8 mouse cellular contexts compared by ENCODE assay signal in genomic region chr17:28290262-28290661, GRCm38 (mm10). TPM values are rescaled to one million over a fixed set of nuclear protein-coding genes. Genes with fewer than 3 reads are reported as not detected.
DNase-seq lines count a peak whose midpoint lies in the region; ATAC-seq and TF ChIP-seq lines count a peak whose summit lies in the region.

No protein-coding gene starts in this region.

- no peak for ATAC-seq in forebrain, postnatal 0 days
- no peak for ATAC-seq in forebrain, embryonic 16.5 days
- no peak for ATAC-seq in midbrain, postnatal 0 days (ENCODE audit: low FRiP score)
- ATAC-seq in midbrain, embryonic 13.5 days: no peak

- H3K4me2 ChIP-seq in forebrain, postnatal 0 days (ENCODE audit: low read depth): no peak overlapping the region
- H3K4me2 ChIP-seq in forebrain, embryonic 16.5 days (ENCODE audit: low read length): no peak overlapping the region
- H3K4me2 ChIP-seq in midbrain, postnatal 0 days (ENCODE audit: low read depth, low read length, poor library complexity, severe bottlenecking): no peak overlapping the region
- H3K4me2 ChIP-seq in midbrain, embryonic 13.5 days (replicated peaks): no peak overlapping the region

- H3K27me3 ChIP-seq in forebrain, postnatal 0 days (ENCODE audit: insufficient read depth, low read length): no peaks in the 10 kb centered on the region
- H3K27me3 ChIP-seq in forebrain, embryonic 16.5 days (replicated peaks; ENCODE audit: control insufficient read depth, insufficient read depth, low read length): no peaks in the 10 kb centered on the region
- H3K27me3 ChIP-seq in midbrain, postnatal 0 days (ENCODE audit: insufficient read depth, low read length): no peaks in the 10 kb centered on the region
- no peaks in the 10 kb centered on the region for H3K27me3 ChIP-seq in midbrain, embryonic 13.5 days

- H3K36me3 ChIP-seq in forebrain, postnatal 0 days (ENCODE audit: insufficient read depth): no peaks in the 10 kb centered on the region
- no peaks in the 10 kb centered on the region for H3K36me3 ChIP-seq in forebrain, embryonic 16.5 days (ENCODE audit: control insufficient read depth, insufficient read depth)
- H3K36me3 ChIP-seq in midbrain, postnatal 0 days (ENCODE audit: insufficient read depth, low read length): no peaks in the 10 kb centered on the region
- no peaks in the 10 kb centered on the region for H3K36me3 ChIP-seq in midbrain, embryonic 13.5 days

- H3K27ac ChIP-seq in forebrain, postnatal 0 days (ENCODE audit: low read depth, low read length): no peak overlapping the region
- no peak overlapping the region for H3K27ac ChIP-seq in forebrain, embryonic 16.5 days (ENCODE audit: low read length)
- no peak overlapping the region for H3K27ac ChIP-seq in midbrain, postnatal 0 days (ENCODE audit: low read depth, low read length)
- H3K27ac ChIP-seq in midbrain, embryonic 13.5 days: no peak overlapping the region

- no peaks in the 10 kb centered on the region for H3K4me1 ChIP-seq in forebrain, postnatal 0 days (ENCODE audit: insufficient read depth)
- H3K4me1 ChIP-seq in forebrain, embryonic 16.5 days (replicated peaks; ENCODE audit: control insufficient read depth, insufficient read depth, low read length): no peaks in the 10 kb centered on the region
- no peaks in the 10 kb centered on the region for H3K4me1 ChIP-seq in midbrain, postnatal 0 days (ENCODE audit: insufficient read depth, low read length)
- H3K4me1 ChIP-seq in midbrain, embryonic 13.5 days (replicated peaks): peaks cover 21% of the 10 kb centered on the region

- 73% methylated on average over 3 of the region's 3 CpGs for WGBS in forebrain, postnatal 0 days
- 82% methylated on average over 3 of the region's 3 CpGs for WGBS in forebrain, embryonic 16.5 days
- 65% methylated on average over 3 of the region's 3 CpGs for WGBS in midbrain, postnatal 0 days
- WGBS in midbrain, embryonic 13.5 days: 80% methylated on average over 3 of the region's 3 CpGs

- no peak overlapping the region for H3K4me3 ChIP-seq in forebrain, postnatal 0 days (ENCODE audit: low read depth, low read length)
- H3K4me3 ChIP-seq in forebrain, embryonic 16.5 days (replicated peaks; ENCODE audit: low read length): no peak overlapping the region
- H3K4me3 ChIP-seq in midbrain, postnatal 0 days (ENCODE audit: low read depth, low read length): no peak overlapping the region
- H3K4me3 ChIP-seq in midbrain, embryonic 13.5 days (replicated peaks): no peak overlapping the region

- TF ChIP-seq CTCF in forebrain, postnatal 0 days (IDR thresholded peaks at IDR 0.05; ENCODE audit: low read depth): no peak
- TF ChIP-seq CTCF in midbrain, postnatal 0 days (IDR thresholded peaks at IDR 0.05): no peak

- no peaks in the 10 kb centered on the region for H3K9me3 ChIP-seq in forebrain, postnatal 0 days (ENCODE audit: low read length)
- H3K9me3 ChIP-seq in forebrain, embryonic 16.5 days (ENCODE audit: control insufficient read depth, low read length): no peaks in the 10 kb centered on the region
- no peaks in the 10 kb centered on the region for H3K9me3 ChIP-seq in midbrain, postnatal 0 days (ENCODE audit: low read length)
- no peaks in the 10 kb centered on the region for H3K9me3 ChIP-seq in midbrain, embryonic 13.5 days

- DNase-seq in forebrain, postnatal 0 days: peak; percentile 24
- peak; percentile 42 for DNase-seq in midbrain, postnatal 0 days (ENCODE audit: low spot score)
- peak; percentile 63 to 73 for DNase-seq in lung, adult 18-20 months
- peak; percentile 78 for DNase-seq in urinary bladder, postnatal 14 days (ENCODE audit: low spot score)
- no peak for DNase-seq in spleen, adult 18-20 months
- no peak for DNase-seq in spleen, postnatal 4 days (ENCODE audit: low spot score in 2 of 2)

- H3K9ac ChIP-seq in forebrain, postnatal 0 days: no peak overlapping the region
- no peak overlapping the region for H3K9ac ChIP-seq in forebrain, embryonic 16.5 days (replicated peaks; ENCODE audit: low read depth, low read length)
- no peak overlapping the region for H3K9ac ChIP-seq in midbrain, postnatal 0 days (replicated peaks; ENCODE audit: low read length, poor library complexity, severe bottlenecking)
- no peak overlapping the region for H3K9ac ChIP-seq in midbrain, embryonic 13.5 days (replicated peaks)

RNA-seq across cellular contexts. Expression of gene Fance, which starts 23.1 kb away (rescaled TPM):
- total RNA-seq in forebrain, postnatal 0 days (2014; rRNA removed): 32.5 and 35.2 TPM in 2 replicates
- polyA plus RNA-seq in forebrain, postnatal 0 days (2015; fragmentation: Nextera tagmentation; extraction: Ambion mirVana): 31.2 and 31.4 TPM in 2 replicates
- 20.9 and 25.0 TPM in 2 replicates for polyA plus RNA-seq in forebrain, embryonic 16.5 days (2015; fragmentation: Nextera tagmentation; extraction: Ambion mirVana)
- 33.4 and 33.6 TPM in 2 replicates for total RNA-seq in midbrain, postnatal 0 days (2014; rRNA removed)
- polyA plus RNA-seq in midbrain, postnatal 0 days (2015; fragmentation: Nextera tagmentation; extraction: Ambion mirVana): 26.1 and 28.6 TPM in 2 replicates
- 20.2 and 26.9 TPM in 2 replicates for polyA plus RNA-seq in midbrain, embryonic 13.5 days (2015; fragmentation: Nextera tagmentation; extraction: Ambion mirVana)

RNA-seq across cellular contexts. Expression of gene Rpl10a, which starts 38.0 kb away (rescaled TPM):
- total RNA-seq in forebrain, postnatal 0 days (2014; rRNA removed): 1,161 and 1,582 TPM in 2 replicates
- 366 and 462 TPM in 2 replicates for polyA plus RNA-seq in forebrain, postnatal 0 days (2015; fragmentation: Nextera tagmentation; extraction: Ambion mirVana)
- 354 and 367 TPM in 2 replicates for polyA plus RNA-seq in forebrain, embryonic 16.5 days (2015; fragmentation: Nextera tagmentation; extraction: Ambion mirVana)
- total RNA-seq in midbrain, postnatal 0 days (2014; rRNA removed): 810 and 1,016 TPM in 2 replicates
- polyA plus RNA-seq in midbrain, postnatal 0 days (2015; fragmentation: Nextera tagmentation; extraction: Ambion mirVana): 347 and 365 TPM in 2 replicates
- 382 and 387 TPM in 2 replicates for polyA plus RNA-seq in midbrain, embryonic 13.5 days (2015; fragmentation: Nextera tagmentation; extraction: Ambion mirVana)

RNA-seq across cellular contexts. Expression of gene Ppard, which starts 57.8 kb away (rescaled TPM):
- 5.4 and 7.9 TPM in 2 replicates for total RNA-seq in forebrain, postnatal 0 days (2014; rRNA removed)
- 0.92 and 1.3 TPM in 2 replicates for polyA plus RNA-seq in forebrain, postnatal 0 days (2015; fragmentation: Nextera tagmentation; extraction: Ambion mirVana)
- polyA plus RNA-seq in forebrain, embryonic 16.5 days (2015; fragmentation: Nextera tagmentation; extraction: Ambion mirVana): 1.2 and 1.3 TPM in 2 replicates
- 7.7 and 10.1 TPM in 2 replicates for total RNA-seq in midbrain, postnatal 0 days (2014; rRNA removed)
- polyA plus RNA-seq in midbrain, postnatal 0 days (2015; fragmentation: Nextera tagmentation; extraction: Ambion mirVana): 1.2 and 1.5 TPM in 2 replicates
- 0.84 and 1.4 TPM in 2 replicates for polyA plus RNA-seq in midbrain, embryonic 13.5 days (2015; fragmentation: Nextera tagmentation; extraction: Ambion mirVana)

Comparison
In these comparisons a context has a peak if more than half of its experiments do, and no peak if none do; other contexts are left out.
1. DNase-seq: peak in forebrain, postnatal 0 days (single experiment), midbrain, postnatal 0 days (single experiment), lung, adult 18-20 months (2 of 2) and urinary bladder, postnatal 14 days (single experiment); none in spleen, adult 18-20 months (0 of 2) and spleen, postnatal 4 days (0 of 2).